Mouse (Mus musculus) intestine, embryonic 16.5 days (tissue): ENCODE data around the gene Tff3. TPM values are rescaled to one million over a fixed set of nuclear protein-coding genes. Genes with fewer than 3 reads are reported as not detected.

Experiments used
- ATAC-seq: fragments of 200-750 bp; cut with Nextera tagmentation; 2 replicates; pipeline ENCODE4 v1.8.0; 2017; ENCODE audit warnings: moderate TSS enrichment, moderate library complexity
- H3K27ac ChIP-seq: fragments of 300-500 bp; sonication (generic); 2 replicates; pipeline ENCODE4 v1.5.1; 2014; ENCODE audit warnings: mild to moderate bottlenecking, low read length
- H3K27me3 ChIP-seq: fragments of 300-500 bp; sonication (generic); replicated peaks from 2 replicates; pipeline ENCODE4 v1.6.1; 2014; ENCODE audit warnings: low read length, control low read depth, mixed read lengths; ENCODE audit not compliant: control insufficient read depth, insufficient read depth
- H3K36me3 ChIP-seq: fragments of 300-500 bp; sonication (generic); 2 replicates; pipeline ENCODE4 v1.6.1; 2014; ENCODE audit warnings: low read length, control low read depth; ENCODE audit not compliant: control insufficient read depth, insufficient read depth
- H3K4me1 ChIP-seq: fragments of 300-500 bp; sonication (generic); 2 replicates; pipeline ENCODE4 v1.6.1; 2014; ENCODE audit warnings: low read length, control low read depth, mixed read lengths; ENCODE audit not compliant: control insufficient read depth, insufficient read depth
- H3K4me2 ChIP-seq: fragments of 300-500 bp; sonication (generic); 2 replicates; pipeline ENCODE4 v1.6.1; 2014; ENCODE audit warnings: low read depth, low read length, control low read depth
- H3K4me3 ChIP-seq: fragments of 300-500 bp; sonication (generic); 2 replicates; pipeline ENCODE4 v1.5.1; 2014; ENCODE audit warnings: mild to moderate bottlenecking, low read length
- H3K9ac ChIP-seq: fragments of 300-500 bp; sonication (generic); 2 replicates; pipeline ENCODE4 v1.6.1; 2014; ENCODE audit warnings: low read depth, low read length
- H3K9me3 ChIP-seq: fragments of 300-500 bp; sonication (generic); 2 replicates; pipeline ENCODE4 v1.6.1; 2016; ENCODE audit warnings: low read length, control low read depth; ENCODE audit not compliant: control insufficient read depth
- WGBS: fragments of 180-500 bp; shearing (Covaris S2); extraction: QIAGEN DNeasy Blood & Tissue Kit; methylation state at CpG from one replicate; pipeline ENCODE4 v1.1.7; 2014; 5-methylcytosine and 5-hydroxymethylcytosine counted together
- polyA plus RNA-seq: library from polyadenylated mRNA; unstranded; fragments of >200 nt; fragmentation: Nextera tagmentation; extraction: Ambion mirVana; gene quantifications from 2 replicates; pipeline ENCODE4 v1.2.1, GENCODE M21; 2015

The Tff3 gene
- polyA plus RNA-seq, 1 experiment from 2014 or later = 1,304 TPM

DNA sequence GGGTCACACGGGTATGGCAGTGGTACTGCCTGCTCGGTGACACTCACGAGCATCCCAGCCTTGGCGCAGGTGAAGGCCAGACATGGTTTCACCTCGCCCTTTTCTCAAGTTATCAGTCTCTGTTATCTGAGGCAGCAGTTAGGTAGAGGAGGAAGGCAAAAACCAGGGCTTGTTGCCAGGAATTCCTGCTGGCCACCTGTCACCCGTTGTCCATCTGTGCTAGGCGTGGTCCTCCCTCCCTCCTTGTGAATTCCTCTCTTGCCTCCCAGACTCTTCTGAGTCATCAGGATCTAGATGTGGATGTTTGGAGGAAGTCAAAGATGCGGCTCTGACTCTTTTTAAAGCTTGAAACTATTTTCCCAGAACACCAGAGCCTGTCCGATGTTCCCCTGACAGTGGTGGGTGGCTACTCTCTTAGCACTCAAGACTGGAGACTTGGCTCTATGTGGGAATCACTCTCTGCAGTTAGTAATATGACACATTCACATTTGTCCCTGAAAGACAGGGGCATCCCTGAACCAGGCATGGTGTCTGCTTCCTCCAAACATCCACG lies 1.9 kb upstream of the Tff3 start:
- Histone ChIP-seq H3K4me1 (peaks cover 10% of the 10 kb centered on the region), H3K9ac (no peak overlapping the region), H3K27ac (no peak overlapping the region), H3K9me3 (no peaks in the 10 kb centered on the region), H3K4me2 (no peak overlapping the region), H3K4me3 (no peak overlapping the region), H3K36me3 (no peaks in the 10 kb centered on the region), H3K27me3 (no peaks in the 10 kb centered on the region)
- WGBS = 64% methylated on average over 10 of the region's 10 CpGs
- ATAC-seq = peak; percentile 15; the same call in 1 of the 2 replicates

DNA sequence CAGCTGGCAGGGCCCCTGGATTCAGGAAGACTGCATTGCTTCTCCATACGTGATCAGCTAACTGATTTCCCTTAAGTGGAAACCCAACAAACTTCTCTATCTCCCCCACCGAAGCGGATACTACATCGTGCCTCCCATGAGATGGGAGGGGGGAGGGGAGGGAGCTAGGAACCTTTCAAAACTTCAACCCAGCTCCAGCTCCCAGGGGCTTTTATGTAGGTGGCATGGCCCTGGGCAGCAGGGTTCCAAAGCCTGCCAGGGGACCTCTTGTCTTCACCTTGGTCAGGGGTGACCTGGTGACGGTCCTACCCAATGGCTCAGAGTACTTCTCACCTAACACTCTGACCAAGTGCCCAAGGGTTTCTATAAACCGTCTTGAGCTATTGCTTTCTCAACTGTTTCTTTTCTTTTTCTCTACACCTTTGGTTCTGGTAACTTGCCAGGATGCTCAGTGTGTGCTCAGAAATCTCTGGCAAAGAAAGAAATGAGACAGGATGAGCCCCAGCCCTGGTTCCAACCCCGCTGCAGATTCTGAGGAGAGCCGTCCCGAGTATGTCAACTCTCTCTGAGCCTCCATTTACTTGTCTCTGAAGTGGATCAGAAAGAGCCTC lies 633 bp downstream of the Tff3 start:
- Histone ChIP-seq H3K4me1 (peaks cover 10% of the 10 kb centered on the region), H3K9me3 (no peaks in the 10 kb centered on the region), H3K27me3 (no peaks in the 10 kb centered on the region), H3K9ac (0 out of 2 replicates have a peak overlapping the region, but pooled peaks have one; percentile 14), H3K36me3 (no peaks in the 10 kb centered on the region), H3K4me2 (no peak overlapping the region), H3K4me3 (peak overlapping the region; percentile 19; the same call in 1 of the 2 replicates), H3K27ac (no peak overlapping the region)
- no peak for ATAC-seq
- WGBS = 76% methylated on average over 9 of the region's 9 CpGs

GRCm38 (mm10) chr17:31125548-31126266 lies 3.7 kb downstream of the Tff3 start:
- Histone ChIP-seq H3K36me3 (no peaks in the 10 kb centered on the region), H3K4me3 (no peak overlapping the region), H3K27me3 (no peaks in the 10 kb centered on the region), H3K4me1 (peaks cover 8% of the 10 kb centered on the region), H3K27ac (no peak overlapping the region), H3K4me2 (no peak overlapping the region), H3K9ac (no peak overlapping the region), H3K9me3 (no peaks in the 10 kb centered on the region; the same call in 1 of the 2 replicates)
- 51% methylated on average over 9 of the region's 9 CpGs for WGBS
- ATAC-seq = no peak; the same call in 1 of the 2 replicates

GRCm38 (mm10) chr17:31121975-31122374 lies 7.5 kb downstream of the Tff3 start:
- H3K27me3 ChIP-seq = no peaks in the 10 kb centered on the region
- no peaks in the 10 kb centered on the region for H3K36me3 ChIP-seq

DNA sequence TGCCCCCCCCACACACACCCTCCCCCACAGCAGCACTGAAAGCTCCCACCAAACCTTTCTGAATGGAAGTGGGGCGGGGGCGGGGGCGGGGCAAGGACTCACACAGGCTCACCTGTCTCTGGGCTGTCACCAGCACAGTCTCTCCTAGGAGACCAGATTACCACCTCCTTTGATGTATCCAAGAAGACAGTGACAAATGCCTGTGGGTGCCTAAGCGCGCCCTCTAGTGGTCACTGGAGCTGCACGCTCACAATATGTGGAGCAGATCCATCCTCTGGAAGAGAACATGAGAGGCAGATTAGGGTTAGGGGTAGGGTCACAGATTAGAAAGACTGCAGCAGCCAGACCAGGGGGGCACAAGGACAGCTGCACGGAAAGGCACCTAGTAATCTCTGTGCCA lies 10.0 kb downstream of the Tff3 start:
- peak; percentile 55; the same call in 1 of the 2 replicates for ATAC-seq
- H3K4me1 ChIP-seq = no peaks in the 10 kb centered on the region
- WGBS = 4% methylated on average over 7 of the region's 7 CpGs

More at GRCm38 (mm10) chr17:31121975-31122374, 7.5 kb downstream of the Tff3 start:
- H3K9ac ChIP-seq = no peak overlapping the region
- H3K4me3 ChIP-seq = no peak overlapping the region
- H3K4me2 ChIP-seq = no peak overlapping the region
- 10% methylated on average over 8 of the region's 8 CpGs for WGBS
- no peak overlapping the region for H3K27ac ChIP-seq
- no peaks in the 10 kb centered on the region for H3K4me1 ChIP-seq
- ATAC-seq = no peak
- H3K9me3 ChIP-seq = no peaks in the 10 kb centered on the region; the same call in 1 of the 2 replicates

DNA sequence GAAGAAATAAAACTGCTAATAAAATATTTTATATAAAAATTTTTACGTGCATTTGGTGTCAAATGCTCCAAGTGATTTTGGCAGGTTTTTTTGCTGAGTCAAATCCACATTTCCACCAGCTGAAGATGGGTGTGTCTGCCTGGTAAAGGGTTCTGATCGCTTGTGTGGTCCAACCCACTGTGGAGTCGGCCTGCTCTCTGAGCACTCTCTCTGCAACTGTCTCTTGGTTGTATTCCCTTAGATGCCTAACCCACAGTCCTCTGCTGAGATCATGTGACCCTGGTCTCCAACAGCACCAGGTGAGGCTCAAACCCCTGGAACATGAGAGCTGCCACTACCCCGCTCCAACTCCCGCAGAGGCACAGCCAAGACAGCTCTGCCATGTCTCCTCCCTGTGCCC lies 11.5 kb downstream of the Tff3 start:
- WGBS = 87% methylated on average over 5 of the region's 5 CpGs
- H3K9ac ChIP-seq = no peak overlapping the region
- no peaks in the 10 kb centered on the region for H3K4me1 ChIP-seq
- H3K9me3 ChIP-seq = no peaks in the 10 kb centered on the region; the same call in 1 of the 2 replicates
- no peak for ATAC-seq
- H3K27ac ChIP-seq = no peak overlapping the region
- H3K36me3 ChIP-seq = no peaks in the 10 kb centered on the region
- H3K4me2 ChIP-seq = no peak overlapping the region
- H3K27me3 ChIP-seq = no peaks in the 10 kb centered on the region
- no peak overlapping the region for H3K4me3 ChIP-seq

More for the DNA sequence above, 10.0 kb downstream of the Tff3 start:
- Histone ChIP-seq H3K4me3 (no peak overlapping the region), H3K27me3 (no peaks in the 10 kb centered on the region), H3K4me2 (no peak overlapping the region), H3K27ac (no peak overlapping the region), H3K9me3 (no peaks in the 10 kb centered on the region; the same call in 1 of the 2 replicates), H3K9ac (no peak overlapping the region), H3K36me3 (no peaks in the 10 kb centered on the region)

- H3K9me3 ChIP-seq = no peaks in the 10 kb centered on the region
- ATAC-seq = no peak
- H3K9ac ChIP-seq = no peak overlapping the region
- H3K27ac ChIP-seq = no peak overlapping the region
- H3K36me3 ChIP-seq = no peaks in the 10 kb centered on the region
- no peaks in the 10 kb centered on the region for H3K4me1 ChIP-seq
- H3K27me3 ChIP-seq = no peaks in the 10 kb centered on the region
- no peak overlapping the region for H3K4me3 ChIP-seq
- H3K4me2 ChIP-seq = no peak overlapping the region
- 45% methylated on average over 6 of the region's 6 CpGs for WGBS
Measured at GRCm38 (mm10) chr17:31116063-31116462, 13.4 kb downstream of the Tff3 start.

- Histone ChIP-seq H3K4me2 (no peak overlapping the region), H3K9ac (no peak overlapping the region), H3K4me3 (no peak overlapping the region), H3K9me3 (no peaks in the 10 kb centered on the region), H3K27me3 (no peaks in the 10 kb centered on the region), H3K36me3 (no peaks in the 10 kb centered on the region), H3K4me1 (no peaks in the 10 kb centered on the region), H3K27ac (no peak overlapping the region)
- ATAC-seq = no peak
- 65% methylated on average over 9 of the region's 9 CpGs for WGBS
Measured at GRCm38 (mm10) chr17:31113191-31113856, 16.1 kb downstream of the Tff3 start.

DNA sequence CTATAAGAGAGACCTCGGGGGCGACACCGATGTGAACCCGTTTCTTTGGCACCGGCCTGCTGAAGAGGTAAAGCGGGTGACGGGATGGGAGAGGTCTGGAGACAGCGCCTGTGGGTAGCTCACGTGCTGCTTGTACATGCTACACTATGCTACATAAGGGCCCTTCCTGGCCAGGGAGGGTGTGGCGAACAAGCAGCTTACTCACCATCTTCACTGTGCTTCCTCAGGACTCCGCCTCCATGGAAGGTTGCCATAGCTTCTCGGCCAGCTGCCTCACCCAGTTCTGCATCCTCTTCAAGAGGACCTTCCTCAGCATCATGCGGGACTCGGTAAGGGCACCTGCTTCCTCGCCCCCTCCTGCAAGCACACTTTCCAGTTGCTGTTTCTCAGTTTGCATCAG lies 21.1 kb downstream of the Tff3 start:
- no peak overlapping the region for H3K9ac ChIP-seq
- no peaks in the 10 kb centered on the region for H3K9me3 ChIP-seq
- H3K27me3 ChIP-seq = no peaks in the 10 kb centered on the region
- no peaks in the 10 kb centered on the region for H3K36me3 ChIP-seq
- H3K4me3 ChIP-seq = no peak overlapping the region
- no peak overlapping the region for H3K27ac ChIP-seq
- no peak overlapping the region for H3K4me2 ChIP-seq
- ATAC-seq = no peak
- WGBS = 87% methylated on average over 15 of the region's 15 CpGs
- H3K4me1 ChIP-seq = 0 out of 2 replicates have a peak, but pooled peaks cover 6% of the 10 kb centered on the region
